ENCODE assay signal across 9 mouse cellular contexts in genomic region chr7:25279861-25280791, GRCm38 (mm10). TPM values are rescaled to one million over a fixed set of nuclear protein-coding genes. Genes with fewer than 3 reads are reported as not detected.
DNase-seq lines count a peak whose midpoint lies in the region; ATAC-seq lines count a peak whose summit lies in the region.
"Had no signal": no experiment of that assay in that cellular context is flagged by ENCODE, and none has a peak within 500 bp of the region (broad histone marks: within the 10 kb centered on the region; RNA-seq: fewer than 3 reads in every experiment).

No protein-coding gene starts in this region.

- ATAC-seq in megakaryocyte, adult 5-6 weeks (ENCODE audit: poor library complexity, severe bottlenecking): no peak
- ATAC-seq in forebrain, embryonic 11.5 days (replicated peaks; ENCODE audit: low FRiP score): peak; percentile 23
- ATAC-seq in limb, embryonic 11.5 days (ENCODE audit: insufficient number of reproducible peaks, low FRiP score, low TSS enrichment, low read depth): peak; percentile 17
- ATAC-seq in midbrain, embryonic 12.5 days (ENCODE audit: low FRiP score, low read depth): peak; percentile 2

- H3K27ac ChIP-seq in forebrain, embryonic 11.5 days (ENCODE audit: low read depth, low read length): peak overlapping the region; percentile 98
- peak overlapping the region; percentile 97 for H3K27ac ChIP-seq in limb, embryonic 11.5 days (replicated peaks; ENCODE audit: low read depth, low read length)
- peak overlapping the region; percentile 99 for H3K27ac ChIP-seq in midbrain, embryonic 12.5 days (replicated peaks)

- H3K4me2 ChIP-seq in forebrain, embryonic 11.5 days (ENCODE audit: low read depth, low read length, severe bottlenecking): peak overlapping the region; percentile 93
- peak overlapping the region; percentile 88 for H3K4me2 ChIP-seq in limb, embryonic 11.5 days (ENCODE audit: low read depth, severe bottlenecking)
- peak overlapping the region; percentile 94 for H3K4me2 ChIP-seq in midbrain, embryonic 12.5 days (replicated peaks)

- peaks cover 30% of the 10 kb centered on the region for H3K36me3 ChIP-seq in megakaryocyte, embryonic 14.5 days (replicated peaks; ENCODE audit: low read length)
- peaks cover 2% of the 10 kb centered on the region for H3K36me3 ChIP-seq in forebrain, embryonic 11.5 days (ENCODE audit: control insufficient read depth, insufficient read depth, low read length)
- H3K36me3 ChIP-seq in limb, embryonic 11.5 days (ENCODE audit: control insufficient read depth, insufficient read depth, low read length): no peaks in the 10 kb centered on the region
- peaks cover 6% of the 10 kb centered on the region; the same call in 1 of the 2 replicates for H3K36me3 ChIP-seq in midbrain, embryonic 12.5 days

- 2% methylated on average over 6 of the region's 6 CpGs for WGBS in forebrain, embryonic 11.5 days
- 5% methylated on average over 5 of the region's 6 CpGs for WGBS in limb, embryonic 11.5 days
- 3% methylated on average over 6 of the region's 6 CpGs for WGBS in midbrain, embryonic 12.5 days

- H3K4me3 ChIP-seq in megakaryocyte, embryonic 14.5 days (replicated peaks): peak overlapping the region; percentile 92
- H3K4me3 ChIP-seq in forebrain, embryonic 11.5 days (ENCODE audit: low read depth, low read length): peak overlapping the region; percentile 57
- peak overlapping the region; percentile 56 for H3K4me3 ChIP-seq in limb, embryonic 11.5 days (ENCODE audit: low read depth, low read length)
- H3K4me3 ChIP-seq in midbrain, embryonic 12.5 days: peak overlapping the region; percentile 62

- H3K27me3 ChIP-seq in megakaryocyte, embryonic 14.5 days (replicated peaks): no peaks in the 10 kb centered on the region
- no peaks in the 10 kb centered on the region for H3K27me3 ChIP-seq in forebrain, embryonic 11.5 days (ENCODE audit: control insufficient read depth, insufficient read depth, low read length)
- H3K27me3 ChIP-seq in limb, embryonic 11.5 days (ENCODE audit: control insufficient read depth, insufficient read depth, low read length): no peaks in the 10 kb centered on the region
- no peaks in the 10 kb centered on the region for H3K27me3 ChIP-seq in midbrain, embryonic 12.5 days

- H3K9me3 ChIP-seq in megakaryocyte, embryonic 14.5 days: no peaks in the 10 kb centered on the region
- H3K9me3 ChIP-seq in forebrain, embryonic 11.5 days (ENCODE audit: control insufficient read depth, low read length): no peaks in the 10 kb centered on the region
- no peaks in the 10 kb centered on the region for H3K9me3 ChIP-seq in limb, embryonic 11.5 days (ENCODE audit: control insufficient read depth, low read length)
- H3K9me3 ChIP-seq in midbrain, embryonic 12.5 days: no peaks in the 10 kb centered on the region

- peaks cover 87% of the 10 kb centered on the region for H3K4me1 ChIP-seq in megakaryocyte, embryonic 14.5 days
- H3K4me1 ChIP-seq in forebrain, embryonic 11.5 days (replicated peaks; ENCODE audit: control insufficient read depth, insufficient read depth, low read length): peaks cover 43% of the 10 kb centered on the region
- H3K4me1 ChIP-seq in limb, embryonic 11.5 days (ENCODE audit: control insufficient read depth, insufficient read depth, low read length): peaks cover 50% of the 10 kb centered on the region
- H3K4me1 ChIP-seq in midbrain, embryonic 12.5 days: peaks cover 68% of the 10 kb centered on the region

- peak; percentile 54 for DNase-seq in adrenal gland, postnatal 25 days
- peak; percentile 79 for DNase-seq in forebrain, embryonic 11.5 days (ENCODE audit: low spot score)
- peak; percentile 83 for DNase-seq in heart, postnatal 4 days
- DNase-seq in limb, embryonic 11.5 days (ENCODE audit: low spot score): peak; percentile 66
- DNase-seq in ovary, postnatal 10 days (ENCODE audit: low spot score): no peak

- H3K9ac ChIP-seq in forebrain, embryonic 11.5 days (ENCODE audit: low read length): peak overlapping the region; percentile 86
- H3K9ac ChIP-seq in limb, embryonic 11.5 days (ENCODE audit: low read length): peak overlapping the region; percentile 79
- peak overlapping the region; percentile 84 for H3K9ac ChIP-seq in midbrain, embryonic 12.5 days (replicated peaks)

RNA-seq across cellular contexts. Expression of gene Cic, which starts 12.6 kb away (rescaled TPM):
- 290 and 655 TPM in 2 replicates for polyA plus RNA-seq in megakaryocyte, embryonic 14.5 days (2012; ENCODE audit: insufficient read depth, low replicate concordance)
- 166 and 174 TPM in 2 replicates for total RNA-seq in megakaryocyte, adult 5-6 weeks (2015)
- total RNA-seq in megakaryocyte, adult 5-6 weeks (2017): 55.5 and 84.2 TPM in 2 replicates
- total RNA-seq in adrenal gland, postnatal 25 days (2021): 134 and 146 TPM in 2 replicates
- 40.3 and 44.2 TPM in 2 replicates for polyA plus RNA-seq in forebrain, embryonic 11.5 days (2014; fragmentation: Nextera tagmentation; extraction: Ambion mirVana)
- total RNA-seq in heart, postnatal 4 days (2021): 100 to 1,000 TPM; 108 to 109 TPM
- polyA plus RNA-seq in limb, embryonic 11.5 days (2014; fragmentation: Nextera tagmentation; extraction: Ambion mirVana): 32.5 and 34.2 TPM in 2 replicates
- 39.4 and 40.8 TPM in 2 replicates for polyA plus RNA-seq in midbrain, embryonic 12.5 days (2016; fragmentation: Nextera tagmentation; extraction: Ambion mirVana)

RNA-seq across cellular contexts. Expression of gene Pafah1b3, which starts 17.7 kb away (rescaled TPM):
- polyA plus RNA-seq in megakaryocyte, embryonic 14.5 days (2012; ENCODE audit: insufficient read depth, low replicate concordance): 19.1 TPM in 1 of 2 replicates, not detected in the other
- total RNA-seq in megakaryocyte, adult 5-6 weeks (2015): 7.7 and 15.9 TPM in 2 replicates
- 7.7 and 14.6 TPM in 2 replicates for total RNA-seq in megakaryocyte, adult 5-6 weeks (2017)
- total RNA-seq in adrenal gland, postnatal 25 days (2021): 31.9 and 35.8 TPM in 2 replicates
- 298 and 321 TPM in 2 replicates for polyA plus RNA-seq in forebrain, embryonic 11.5 days (2014; fragmentation: Nextera tagmentation; extraction: Ambion mirVana)
- 10 to 100 TPM; 37.5 to 38.4 TPM for total RNA-seq in heart, postnatal 4 days (2021)
- polyA plus RNA-seq in limb, embryonic 11.5 days (2014; fragmentation: Nextera tagmentation; extraction: Ambion mirVana): 249 and 261 TPM in 2 replicates
- polyA plus RNA-seq in midbrain, embryonic 12.5 days (2016; fragmentation: Nextera tagmentation; extraction: Ambion mirVana): 399 and 410 TPM in 2 replicates

RNA-seq across cellular contexts. Expression of gene Prr19, which starts 21.1 kb away (rescaled TPM):
- 0.17 TPM in 1 of 2 replicates, not detected in the other for polyA plus RNA-seq in megakaryocyte, embryonic 14.5 days (2012; ENCODE audit: insufficient read depth, low replicate concordance)
- not detected in 2 replicates for total RNA-seq in megakaryocyte, adult 5-6 weeks (2015)
- not detected in 2 replicates for total RNA-seq in megakaryocyte, adult 5-6 weeks (2017)
- total RNA-seq in adrenal gland, postnatal 25 days (2021): not detected in 2 replicates
- polyA plus RNA-seq in forebrain, embryonic 11.5 days (2014; fragmentation: Nextera tagmentation; extraction: Ambion mirVana): 1.1 and 1.7 TPM in 2 replicates
- not detected for total RNA-seq in heart, postnatal 4 days (2021)
- 1.1 and 1.4 TPM in 2 replicates for polyA plus RNA-seq in limb, embryonic 11.5 days (2014; fragmentation: Nextera tagmentation; extraction: Ambion mirVana)
- polyA plus RNA-seq in midbrain, embryonic 12.5 days (2016; fragmentation: Nextera tagmentation; extraction: Ambion mirVana): 1.3 and 1.7 TPM in 2 replicates
- total RNA-seq: adrenal gland, postnatal 4 days had no signal

RNA-seq across cellular contexts. Expression of gene Tmem145, which starts 25.8 kb away (rescaled TPM):
- polyA plus RNA-seq in megakaryocyte, embryonic 14.5 days (2012; ENCODE audit: insufficient read depth, low replicate concordance): 0.16 TPM in 1 of 2 replicates, not detected in the other
- not detected in 2 replicates for total RNA-seq in megakaryocyte, adult 5-6 weeks (2015)
- not detected in 2 replicates for total RNA-seq in megakaryocyte, adult 5-6 weeks (2017)
- total RNA-seq in adrenal gland, postnatal 25 days (2021): 1.6 and 3.7 TPM in 2 replicates
- polyA plus RNA-seq in forebrain, embryonic 11.5 days (2014; fragmentation: Nextera tagmentation; extraction: Ambion mirVana): 6.7 and 7.7 TPM in 2 replicates
- not detected for total RNA-seq in heart, postnatal 4 days (2021)
- 0.33 and 0.58 TPM in 2 replicates for polyA plus RNA-seq in limb, embryonic 11.5 days (2014; fragmentation: Nextera tagmentation; extraction: Ambion mirVana)
- 20.1 and 21.4 TPM in 2 replicates for polyA plus RNA-seq in midbrain, embryonic 12.5 days (2016; fragmentation: Nextera tagmentation; extraction: Ambion mirVana)

RNA-seq across cellular contexts. Expression of gene Erf, which starts 29.6 kb away (rescaled TPM):
- polyA plus RNA-seq in megakaryocyte, embryonic 14.5 days (2012; ENCODE audit: insufficient read depth, low replicate concordance): 44.8 and 66.8 TPM in 2 replicates
- total RNA-seq in megakaryocyte, adult 5-6 weeks (2015): 4.9 and 6.5 TPM in 2 replicates
- total RNA-seq in megakaryocyte, adult 5-6 weeks (2017): 2.6 and 5.3 TPM in 2 replicates
- 19.4 and 33.2 TPM in 2 replicates for total RNA-seq in adrenal gland, postnatal 25 days (2021)
- 14.6 and 17.5 TPM in 2 replicates for polyA plus RNA-seq in forebrain, embryonic 11.5 days (2014; fragmentation: Nextera tagmentation; extraction: Ambion mirVana)
- 10 to 100 TPM; 47.5 to 53.2 TPM for total RNA-seq in heart, postnatal 4 days (2021)
- 25.6 and 28.6 TPM in 2 replicates for polyA plus RNA-seq in limb, embryonic 11.5 days (2014; fragmentation: Nextera tagmentation; extraction: Ambion mirVana)
- polyA plus RNA-seq in midbrain, embryonic 12.5 days (2016; fragmentation: Nextera tagmentation; extraction: Ambion mirVana): 8.8 and 10.0 TPM in 2 replicates

Comparison
In these comparisons a context has a peak if more than half of its experiments do, and no peak if none do; other contexts are left out.
1. RNA of gene Pafah1b3, which starts 17.7 kb away (polyA plus RNA-seq): 399 to 410 TPM in midbrain, embryonic 12.5 days, 298 to 321 TPM in forebrain, embryonic 11.5 days and 249 to 261 TPM in limb, embryonic 11.5 days; 19.1 TPM in megakaryocyte, embryonic 14.5 days; every median in the first group is over 10 times any median in the second.
2. Peak in every context shown above with its lines, with median percentiles within 50 percentile points of each other: H3K4me3 ChIP-seq, H3K27ac ChIP-seq, H3K4me2 ChIP-seq and H3K9ac ChIP-seq.